Mouse (Mus musculus) kidney, embryonic 15.5 days (tissue): ENCODE results near the gene Lage3. TPM values are rescaled to one million over a fixed set of nuclear protein-coding genes. Genes with fewer than 3 reads are reported as not detected.
"Not testable (repeated sequence)": the region's sequence is repeated elsewhere in the genome, so short reads cannot be mapped to it uniquely, and the experiment has no call there.

ENCODE experiments used
- ATAC-seq: fragments of 200-750 bp; cut with Nextera tagmentation; replicated peaks from 2 replicates; pipeline ENCODE4 v1.8.0; 2017; ENCODE audit warnings: moderate TSS enrichment; ENCODE audit not compliant: low FRiP score
- H3K27ac ChIP-seq: fragments of 300-500 bp; sonication (generic); 2 replicates; pipeline ENCODE4 v1.5.1; 2015; ENCODE audit warnings: mild to moderate bottlenecking, inconsistent platforms
- H3K27me3 ChIP-seq: fragments of 300-500 bp; sonication (generic); 2 replicates; pipeline ENCODE4 v1.6.1; 2015; ENCODE audit warnings: inconsistent platforms
- H3K36me3 ChIP-seq: fragments of 300-500 bp; sonication (generic); 2 replicates; pipeline ENCODE4 v1.6.1; 2015; ENCODE audit warnings: inconsistent platforms
- H3K4me1 ChIP-seq: fragments of 300-500 bp; sonication (generic); 2 replicates; pipeline ENCODE4 v1.6.1; 2015; ENCODE audit warnings: inconsistent platforms
- H3K4me2 ChIP-seq: fragments of 300-500 bp; sonication (generic); 2 replicates; pipeline ENCODE4 v1.6.1; 2015; ENCODE audit warnings: moderate library complexity, mild to moderate bottlenecking, inconsistent platforms
- H3K4me3 ChIP-seq: fragments of 300-500 bp; sonication (generic); replicated peaks from 2 replicates; pipeline ENCODE4 v1.5.1; 2015; ENCODE audit warnings: mild to moderate bottlenecking, inconsistent platforms
- H3K9ac ChIP-seq: fragments of 300-500 bp; sonication (generic); 2 replicates; pipeline ENCODE4 v1.6.1; 2015; ENCODE audit warnings: mild to moderate bottlenecking, inconsistent platforms
- H3K9me3 ChIP-seq: fragments of 300-500 bp; sonication (generic); replicated peaks from 2 replicates; pipeline ENCODE4 v1.6.1; 2016; ENCODE audit warnings: inconsistent platforms
- WGBS: fragments of 180-500 bp; shearing (Covaris S2); methylation state at CpG from one replicate; pipeline ENCODE4 v1.1.7; 2015; ENCODE audit warnings: mixed read lengths; 5-methylcytosine and 5-hydroxymethylcytosine counted together
- polyA plus RNA-seq: library from polyadenylated mRNA; unstranded; fragments of >200 nt; fragmentation: Nextera tagmentation; extraction: Ambion mirVana; gene quantifications from 2 replicates; pipeline ENCODE4 v1.2.1, GENCODE M21; 2015

The Lage3 gene
- polyA plus RNA-seq: 123 and 126 TPM in 2 replicates

DNA sequence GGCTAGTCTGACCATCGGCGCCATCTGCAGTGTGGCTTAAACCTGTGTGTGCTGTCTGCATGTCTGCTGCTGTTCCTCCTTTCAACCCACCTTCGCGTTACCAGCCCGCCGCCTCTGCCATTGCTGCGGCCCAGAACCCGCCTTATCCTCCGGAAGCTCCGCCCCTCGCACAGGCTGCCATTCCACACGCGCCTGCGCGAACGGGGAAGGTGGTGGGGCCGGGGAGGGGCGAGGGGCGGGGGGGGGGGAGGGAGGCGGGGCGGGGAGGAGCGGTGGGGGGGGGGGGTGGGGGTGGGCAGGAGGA is at the start of gene Lage3:
Gene Lage3 (minus strand): TSS at position 152 of the 304 bp plus-strand sequence.
- Histone ChIP-seq H3K36me3 (no peaks in the 10 kb centered on the region), H3K4me3 (peak within 1 kb of the TSS; percentile 50), H3K9me3 (no peaks in the 10 kb centered on the region), H3K9ac (peak within 1 kb of the TSS; percentile 52), H3K4me1 (peaks cover 4% of the 10 kb centered on the region; the same call in 1 of the 2 replicates), H3K4me2 (peak within 1 kb of the TSS; percentile 62), H3K27ac (peak within 1 kb of the TSS; percentile 45; the same call in 1 of the 2 replicates), H3K27me3 (no peaks in the 10 kb centered on the region)
- ATAC-seq: peak; percentile 85
- WGBS: 28% methylated on average over 8 of the region's 22 CpGs

GRCm38 (mm10) chrX:74400136-74400535 is 46.7 kb upstream of the Lage3 start:
- WGBS: 84% methylated on average over 3 of the region's 3 CpGs
- ATAC-seq: no peak

DNA sequence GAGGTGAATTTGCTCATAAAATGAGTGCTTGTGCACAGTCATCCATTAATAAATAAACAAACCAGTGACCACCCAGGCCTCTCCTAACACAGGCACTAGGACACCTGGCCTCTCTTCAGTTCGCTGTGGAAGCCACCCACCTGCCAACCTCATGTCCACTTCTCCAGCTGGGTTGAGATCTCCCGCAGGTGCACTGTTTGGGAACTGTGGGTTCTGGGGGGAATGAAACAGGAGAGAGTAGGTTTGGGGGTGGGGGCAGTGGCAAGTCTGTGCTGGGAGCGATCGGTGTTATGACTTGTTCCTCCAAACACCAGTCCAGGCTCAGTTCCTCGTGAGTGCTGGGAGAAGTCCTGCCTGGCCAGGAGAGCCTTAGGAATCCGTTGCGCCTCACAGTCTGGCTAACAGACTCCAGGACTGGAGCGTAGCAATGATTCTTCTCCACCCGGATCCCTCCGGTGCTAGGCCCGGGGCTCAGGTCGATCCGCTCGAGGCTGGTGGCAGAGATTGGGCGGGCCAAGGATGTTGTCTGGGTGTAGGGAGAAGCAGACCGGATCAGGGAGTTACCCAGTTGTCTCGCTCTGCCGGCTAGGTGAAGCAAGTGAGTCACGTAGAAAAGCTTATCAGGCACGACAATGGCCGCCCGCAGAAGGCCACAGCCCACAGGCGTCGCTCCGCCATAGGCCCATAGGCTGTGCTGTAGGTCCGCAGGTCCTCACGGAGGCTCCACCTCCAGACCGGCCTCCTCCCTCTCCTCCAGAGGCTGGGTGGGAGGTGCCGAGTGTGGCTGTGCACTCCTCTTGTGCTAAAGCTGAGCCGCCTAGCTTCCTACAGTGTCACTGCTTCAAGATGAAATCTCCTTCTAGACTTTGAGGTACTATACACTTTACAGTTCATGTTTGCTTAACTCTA is 39.4 kb upstream of the Lage3 start, which contains the start of the genes Fam3a and Ikbkg:
Gene Fam3a (minus strand): TSS at position 738 of the 909 bp plus-strand sequence.
Gene Ikbkg (plus strand): TSS at position 756 of the 909 bp plus-strand sequence.
- peaks cover 4% of the 10 kb centered on the region; the same call in 1 of the 2 replicates for H3K4me1 ChIP-seq
- peak; percentile 100 for ATAC-seq
- peak within 1 kb of the TSS; percentile 91 for H3K27ac ChIP-seq
- H3K4me2 ChIP-seq: peak within 1 kb of the TSS; percentile 61
- WGBS: 22% methylated on average over 29 of the region's 30 CpGs
- H3K9ac ChIP-seq: peak within 1 kb of the TSS; percentile 74
- no peaks in the 10 kb centered on the region for H3K9me3 ChIP-seq
- peak within 1 kb of the TSS; percentile 54 for H3K4me3 ChIP-seq
- no peaks in the 10 kb centered on the region for H3K36me3 ChIP-seq
- H3K27me3 ChIP-seq: no peaks in the 10 kb centered on the region

More at GRCm38 (mm10) chrX:74400136-74400535, 46.7 kb upstream of the Lage3 start:
- Histone ChIP-seq H3K27me3 (no peaks in the 10 kb centered on the region), H3K36me3 (no peaks in the 10 kb centered on the region), H3K4me2 (no peak overlapping the region), H3K27ac (no peak overlapping the region), H3K9ac (no peak overlapping the region), H3K9me3 (no peaks in the 10 kb centered on the region), H3K4me1 (no peaks in the 10 kb centered on the region), H3K4me3 (no peak overlapping the region)

GRCm38 (mm10) chrX:74388153-74388552 is 34.7 kb upstream of the Lage3 start:
- Histone ChIP-seq H3K9me3 (no peaks in the 10 kb centered on the region), H3K4me1 (peaks cover 4% of the 10 kb centered on the region; the same call in 1 of the 2 replicates), H3K36me3 (peaks cover 28% of the 10 kb centered on the region), H3K9ac (no peak overlapping the region), H3K27me3 (no peaks in the 10 kb centered on the region), H3K4me2 (no peak overlapping the region), H3K4me3 (no peak overlapping the region), H3K27ac (no peak overlapping the region)
- no peak for ATAC-seq

DNA sequence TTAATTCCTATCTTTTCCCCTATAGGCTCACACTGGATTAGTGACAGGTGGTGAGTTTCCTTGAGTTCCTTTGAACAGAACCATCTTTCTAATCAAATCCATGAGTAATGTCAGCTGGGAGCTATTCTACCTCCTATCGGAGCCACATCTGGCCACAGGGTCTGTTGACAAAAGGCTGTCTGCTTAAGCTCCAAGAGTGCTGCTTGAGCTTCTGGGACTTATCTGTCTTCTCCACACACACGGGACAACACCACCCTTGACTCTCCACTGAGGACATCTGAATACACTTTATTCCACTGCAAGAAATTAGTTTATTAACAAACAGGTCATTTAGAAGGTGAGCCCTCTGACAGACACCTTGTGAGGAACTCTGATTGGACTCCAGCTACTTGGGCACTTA is 31.0 kb upstream of the Lage3 start:
- H3K9me3 ChIP-seq: no peaks in the 10 kb centered on the region
- peaks cover 28% of the 10 kb centered on the region for H3K36me3 ChIP-seq
- ATAC-seq: no peak
- WGBS: 92% methylated on average over 2 of the region's 2 CpGs
- no peak overlapping the region for H3K9ac ChIP-seq
- H3K4me2 ChIP-seq: no peak overlapping the region
- no peak overlapping the region for H3K4me3 ChIP-seq
- no peaks in the 10 kb centered on the region for H3K27me3 ChIP-seq
- H3K4me1 ChIP-seq: no peaks in the 10 kb centered on the region
- no peak overlapping the region for H3K27ac ChIP-seq

DNA sequence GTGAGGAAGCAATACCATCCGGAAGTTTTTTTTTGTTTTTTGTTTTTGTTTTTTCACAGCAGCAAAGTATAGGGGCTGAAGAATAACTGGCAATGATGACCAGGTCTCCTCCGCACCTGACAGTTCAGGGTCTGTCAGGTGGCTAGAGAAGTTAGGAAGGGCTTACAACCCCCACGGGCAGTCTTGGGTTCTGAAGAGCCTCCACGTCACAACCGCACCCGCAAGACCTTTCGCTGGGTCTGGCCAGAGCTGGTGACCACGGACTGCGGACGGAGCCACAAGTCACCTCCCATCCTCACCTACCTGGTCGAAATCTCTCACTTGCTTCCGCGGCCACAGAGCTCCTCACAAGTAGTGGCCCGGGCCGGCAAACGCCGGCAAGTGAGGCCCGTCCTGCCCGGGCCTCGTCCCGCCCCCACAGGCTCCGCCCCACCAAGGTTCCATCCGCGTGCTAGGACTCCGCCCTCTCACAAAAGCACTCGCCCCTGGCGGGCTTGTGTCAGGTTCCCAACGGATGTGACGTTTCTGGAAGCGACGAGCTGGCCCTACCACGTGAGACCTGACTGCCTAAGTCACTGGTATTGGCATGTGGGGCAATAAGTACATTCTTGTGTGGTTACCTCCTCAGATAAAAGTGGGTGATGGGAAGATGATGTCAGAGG is 19.6 kb upstream of the Lage3 start, which contains the start of the genes Ubl4a and Slc10a3:
Gene Ubl4a (minus strand): TSS at position 331 of the 662 bp plus-strand sequence.
Gene Slc10a3 (minus strand): TSS at position 462 of the 662 bp plus-strand sequence.
- H3K27ac ChIP-seq: no peak within 1 kb of the TSS
- H3K4me2 ChIP-seq: peak within 1 kb of the TSS; percentile 64
- no peaks in the 10 kb centered on the region for H3K9me3 ChIP-seq
- H3K4me3 ChIP-seq: peak within 1 kb of the TSS; percentile 53
- WGBS: 26% methylated on average over 32 of the region's 32 CpGs
- peaks cover 12% of the 10 kb centered on the region for H3K36me3 ChIP-seq
- peaks cover 11% of the 10 kb centered on the region for H3K4me1 ChIP-seq
- peak; percentile 90 for ATAC-seq
- peak within 1 kb of the TSS; percentile 54 for H3K9ac ChIP-seq
- H3K27me3 ChIP-seq: no peaks in the 10 kb centered on the region

DNA sequence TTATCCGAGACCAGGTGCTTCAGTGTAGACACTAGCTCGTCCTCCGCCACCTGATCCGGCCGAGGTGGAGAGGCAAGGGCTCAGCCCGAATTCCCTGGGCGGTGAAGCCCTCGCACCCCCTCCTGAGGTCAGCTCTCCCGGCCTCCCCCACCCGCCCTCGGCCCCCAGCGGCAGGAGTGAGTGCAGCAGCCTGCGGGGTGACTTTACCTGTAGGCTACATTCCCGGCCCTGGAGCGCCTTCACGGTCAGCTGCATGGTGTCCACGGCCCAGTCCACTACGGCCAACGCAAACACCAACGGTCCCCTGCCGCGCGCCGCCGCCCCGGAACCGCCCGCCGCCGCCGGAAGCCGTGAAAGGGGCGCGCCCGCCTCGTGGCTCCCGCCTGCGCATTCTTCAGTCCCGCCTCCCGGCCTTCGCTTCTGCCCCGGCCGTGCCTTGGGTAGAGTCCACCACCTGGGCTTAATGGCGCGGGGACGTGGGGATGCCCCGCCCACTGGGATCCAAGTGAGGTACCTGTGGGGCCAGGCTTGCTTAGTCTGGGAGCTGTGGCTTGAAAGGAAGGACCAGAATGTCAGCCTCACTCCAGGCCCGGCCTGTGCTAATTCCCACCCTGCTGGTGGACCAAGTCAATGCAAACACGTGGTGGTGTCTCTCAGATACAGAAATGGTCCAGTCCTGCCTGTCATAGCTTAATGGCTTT is 14.9 kb upstream of the Lage3 start:
- peak overlapping the region; percentile 62 for H3K4me2 ChIP-seq
- peaks cover 25% of the 10 kb centered on the region for H3K36me3 ChIP-seq
- peaks cover 18% of the 10 kb centered on the region for H3K4me1 ChIP-seq
- no peaks in the 10 kb centered on the region for H3K27me3 ChIP-seq
- WGBS: 17% methylated on average over 44 of the region's 49 CpGs
- H3K4me3 ChIP-seq: peak overlapping the region; percentile 62
- ATAC-seq: peak; percentile 90
- peak overlapping the region; percentile 67 for H3K9ac ChIP-seq
- no peaks in the 10 kb centered on the region for H3K9me3 ChIP-seq
- H3K27ac ChIP-seq: peak overlapping the region; percentile 85

DNA sequence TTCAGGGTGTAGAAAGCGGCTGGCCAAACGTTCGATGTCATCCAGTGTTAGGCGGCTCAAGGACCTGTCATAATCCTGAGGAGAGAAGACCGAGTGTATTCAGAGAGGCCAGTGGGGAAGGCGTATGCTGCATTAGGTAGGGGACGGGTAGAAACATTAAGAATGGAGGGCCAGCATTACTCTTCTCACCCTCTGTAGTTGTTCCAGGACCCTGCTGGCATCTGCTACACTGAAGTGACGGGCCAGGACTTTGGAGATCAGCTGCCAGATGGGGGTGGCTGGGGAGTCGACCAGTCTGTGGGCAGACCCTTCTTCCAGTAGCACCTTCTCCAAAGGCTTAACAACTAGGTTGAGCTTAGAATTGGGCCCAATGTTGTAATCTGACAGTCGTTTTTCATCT is 14.1 kb upstream of the Lage3 start:
- H3K36me3 ChIP-seq: peaks cover 25% of the 10 kb centered on the region
- H3K4me2 ChIP-seq: peak overlapping the region; percentile 62
- H3K4me1 ChIP-seq: peaks cover 17% of the 10 kb centered on the region
- peak overlapping the region; percentile 85 for H3K27ac ChIP-seq
- H3K27me3 ChIP-seq: no peaks in the 10 kb centered on the region
- WGBS: 66% methylated on average over 10 of the region's 10 CpGs
- no peak for ATAC-seq
- peak overlapping the region; percentile 62 for H3K4me3 ChIP-seq
- H3K9ac ChIP-seq: peak overlapping the region; percentile 67
- H3K9me3 ChIP-seq: no peaks in the 10 kb centered on the region

DNA sequence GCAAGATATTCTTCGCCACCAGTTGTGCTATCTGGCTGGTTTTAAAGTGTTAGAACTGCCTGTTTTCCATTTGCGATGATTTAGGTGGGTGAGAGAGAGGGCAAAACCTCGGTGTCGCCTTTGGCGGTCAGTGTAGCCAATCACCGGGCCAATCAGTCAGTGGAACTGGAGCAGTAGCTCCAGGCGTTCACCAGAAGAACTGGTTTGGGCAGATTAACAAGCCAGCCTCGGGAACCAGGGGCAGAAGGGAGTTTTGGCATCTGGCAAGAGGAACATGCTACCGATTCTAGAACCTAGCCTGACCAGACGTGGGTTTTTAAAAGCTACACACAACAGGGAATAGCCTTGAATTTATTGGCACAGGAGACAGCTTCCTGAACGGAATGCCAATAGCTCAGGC is 5.8 kb upstream of the Lage3 start:
- no peak for ATAC-seq
- 40% methylated on average over 11 of the region's 11 CpGs for WGBS
- Histone ChIP-seq H3K36me3 (no peaks in the 10 kb centered on the region), H3K4me3 (no peak overlapping the region), H3K27ac (no peak overlapping the region), H3K9me3 (no peaks in the 10 kb centered on the region), H3K4me1 (no peaks in the 10 kb centered on the region), H3K9ac (no peak overlapping the region), H3K4me2 (no peak overlapping the region), H3K27me3 (no peaks in the 10 kb centered on the region)

- H3K4me1 ChIP-seq, H3K9ac ChIP-seq, H3K4me2 ChIP-seq, H3K36me3 ChIP-seq, H3K9me3 ChIP-seq, H3K27ac ChIP-seq, H3K27me3 ChIP-seq, ATAC-seq, H3K4me3 ChIP-seq: not testable (repeated sequence)
- 83% methylated on average over 3 of the region's 3 CpGs for WGBS
Observed at GRCm38 (mm10) chrX:74357069-74357468, 3.7 kb upstream of the Lage3 start.

- 24% methylated on average over 13 of the region's 13 CpGs for WGBS
- Histone ChIP-seq H3K4me1 (peaks cover 4% of the 10 kb centered on the region; the same call in 1 of the 2 replicates), H3K9me3 (no peaks in the 10 kb centered on the region), H3K27me3 (no peaks in the 10 kb centered on the region), H3K9ac (peak overlapping the region; percentile 52), H3K4me2 (peak overlapping the region; percentile 62), H3K36me3 (no peaks in the 10 kb centered on the region), H3K4me3 (peak overlapping the region; percentile 50), H3K27ac (peak overlapping the region; percentile 45; the same call in 1 of the 2 replicates)
- peak; percentile 49 for ATAC-seq
Observed at GRCm38 (mm10) chrX:74352645-74353466, 562 bp downstream of the Lage3 start.
